Mouse (Mus musculus) urinary bladder, adult 18-20 months (tissue): ENCODE data around the gene Rsg1.
A peak's percentile ranks its signal among the peaks of the same experiment; 100 is the strongest.

Experiments
- DNase-seq, 2 experiments: peaks; one replicate each; pipeline ENCODE4 v3.0.0; 2022; ENCODE audit warnings: low spot score in 2 of 2, mixed read lengths in 2 of 2

Gene Rsg1

DNA sequence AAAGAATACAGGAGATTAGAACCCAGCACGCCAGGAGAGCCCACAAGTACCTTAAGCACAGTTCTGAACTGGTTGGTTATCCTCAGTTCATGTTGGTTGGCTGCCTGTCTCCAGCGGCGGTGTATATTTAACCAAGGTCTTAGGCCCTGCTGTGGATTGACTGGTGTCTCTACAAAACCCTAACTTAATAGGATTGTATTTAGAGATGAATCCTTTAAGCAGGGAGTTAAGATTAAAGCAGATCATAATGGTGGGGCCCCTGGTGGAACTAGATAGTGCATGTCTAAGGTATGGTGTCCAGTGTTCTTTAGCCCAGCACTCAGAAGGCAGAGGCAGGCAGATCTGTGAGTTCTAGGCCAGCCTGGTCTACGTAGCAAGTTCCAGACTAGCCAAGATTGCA is 2.1 kb upstream of the Rsg1 start:
- DNase-seq, result no peak

DNA sequence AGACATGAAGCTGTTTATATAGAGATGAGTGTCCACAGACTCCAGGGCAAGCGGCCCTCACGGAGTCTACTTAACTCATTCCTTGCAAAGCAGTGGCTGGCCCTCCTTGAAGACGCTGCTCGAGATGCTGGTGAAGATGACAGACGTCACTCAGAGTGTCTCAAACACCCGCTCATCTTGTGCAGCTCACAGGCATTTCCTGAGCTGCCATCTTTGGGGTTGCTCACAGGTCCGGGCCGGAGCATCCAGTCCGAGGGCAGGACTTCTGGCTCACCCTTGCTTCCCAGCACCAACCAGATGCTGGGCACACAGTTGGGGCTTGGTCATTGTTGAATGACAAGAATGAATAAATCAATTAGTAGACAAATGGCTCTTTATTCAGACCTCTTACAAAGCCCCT is 864 bp upstream of the Rsg1 start:
- DNase-seq, result no peak

DNA sequence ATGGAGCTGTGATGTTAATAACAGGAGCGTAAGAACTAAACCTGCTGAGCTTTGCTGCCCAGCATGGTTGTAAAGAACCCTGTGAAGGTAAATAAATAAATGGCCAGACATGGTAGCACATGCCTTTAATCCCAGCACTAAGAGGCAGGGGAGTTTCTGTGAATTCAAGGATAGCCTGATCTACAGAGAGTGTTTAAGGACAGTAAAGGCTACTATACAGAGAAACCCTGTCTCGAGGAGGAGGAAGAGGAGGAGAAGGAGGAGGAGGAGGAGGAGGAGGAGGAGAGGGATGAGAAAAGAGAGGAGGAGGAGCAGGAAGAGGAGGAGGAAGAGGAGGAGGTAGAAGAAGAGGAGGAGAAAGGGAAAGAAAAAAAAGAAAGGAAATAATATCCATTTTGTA is 414 bp upstream of the Rsg1 start:
- DNase-seq, result no peak

DNA sequence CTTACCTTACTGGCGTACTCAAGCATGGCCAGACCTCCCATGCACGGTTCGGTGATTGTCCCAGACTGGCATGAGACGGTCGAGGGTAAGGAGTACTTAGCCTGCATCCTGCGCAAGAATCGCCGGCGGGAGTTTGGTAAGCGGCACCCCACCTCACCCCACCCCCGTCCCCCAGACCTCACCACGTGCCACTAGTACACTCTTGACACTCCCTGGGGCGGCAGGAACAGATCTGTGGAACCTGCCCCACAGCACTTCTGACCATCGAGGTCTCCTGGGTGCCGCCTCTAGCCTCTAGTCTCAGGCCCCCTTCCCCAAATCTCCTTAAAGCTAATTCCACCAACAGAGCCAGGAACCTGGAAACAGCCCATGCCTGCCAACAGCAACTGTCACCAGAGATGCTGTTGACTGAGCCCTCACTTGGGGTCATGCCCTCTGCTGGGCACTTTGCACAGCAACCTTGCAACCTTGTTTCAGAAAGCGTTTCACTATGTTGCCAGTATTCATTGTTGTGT is 638 bp downstream of the Rsg1 start:
- DNase-seq, result no peak

DNA sequence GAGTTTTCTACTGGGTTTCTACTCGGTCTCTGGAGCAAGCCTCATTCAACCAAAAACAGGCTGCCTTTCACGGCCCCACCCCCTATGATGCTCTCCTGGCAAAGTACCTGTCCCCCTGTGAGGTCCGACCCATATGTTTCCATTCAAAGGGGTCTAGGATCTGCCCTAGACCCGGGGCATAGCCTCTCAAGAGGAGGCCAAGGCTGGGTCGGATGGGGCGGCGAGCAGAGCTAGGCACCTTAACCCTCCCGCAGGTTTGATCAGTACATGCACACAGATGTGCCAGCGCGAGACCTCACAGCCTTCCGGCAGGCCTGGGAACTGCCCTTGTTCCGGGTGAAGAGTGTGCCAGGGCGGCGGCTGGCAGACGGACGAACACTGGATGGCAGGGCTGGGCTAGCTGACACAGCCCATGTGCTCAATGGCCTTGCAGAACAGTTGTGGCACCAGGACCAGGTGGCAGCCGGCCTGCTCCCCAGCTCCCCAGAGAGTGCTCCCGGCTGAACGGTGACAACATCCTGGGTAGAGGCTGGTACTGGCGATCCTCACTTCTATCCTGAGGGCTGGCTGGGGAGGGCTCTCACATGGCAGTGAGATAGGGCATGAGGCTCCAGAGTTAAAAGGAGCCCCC is 5.9 kb downstream of the Rsg1 start:
- no peak for DNase-seq

DNA sequence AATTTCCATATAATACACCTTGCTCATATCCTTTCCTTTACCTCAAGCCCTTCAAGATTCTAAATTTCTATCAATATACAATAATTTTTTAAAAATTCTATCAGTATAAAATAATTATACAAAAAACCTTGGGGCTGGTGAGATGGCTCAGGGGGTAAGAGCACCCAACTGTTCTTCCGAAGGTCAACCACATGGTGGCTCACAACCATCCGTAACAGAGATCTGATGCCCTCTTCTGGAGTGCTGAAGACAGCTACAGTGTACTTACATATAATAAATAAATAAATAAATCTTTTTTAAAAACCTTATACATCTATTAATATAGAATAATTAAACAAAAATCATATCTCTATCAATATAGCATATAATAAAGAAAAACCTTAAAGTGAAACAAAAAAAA is 8.1 kb downstream of the Rsg1 start:
- DNase-seq, result no peak

DNA sequence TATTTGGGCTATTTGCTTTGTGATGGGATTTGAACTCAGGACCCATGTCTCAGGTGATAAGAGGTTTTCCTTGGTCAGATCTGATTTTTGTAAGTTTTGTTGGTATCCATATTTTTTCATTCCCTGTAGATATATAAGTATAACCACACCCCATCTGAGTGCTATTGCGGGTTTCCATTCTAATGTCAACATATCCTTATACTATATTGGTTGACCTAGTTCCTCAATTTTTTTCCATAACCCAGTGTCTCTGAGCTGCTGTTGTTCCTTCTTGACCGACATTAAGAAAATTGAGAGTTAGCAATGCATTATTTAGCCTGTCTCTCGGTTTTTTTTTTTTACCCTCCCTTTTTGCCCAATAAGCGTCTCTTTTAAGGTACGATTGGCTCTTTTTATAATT is 9.0 kb downstream of the Rsg1 start:
- no peak for DNase-seq

DNA sequence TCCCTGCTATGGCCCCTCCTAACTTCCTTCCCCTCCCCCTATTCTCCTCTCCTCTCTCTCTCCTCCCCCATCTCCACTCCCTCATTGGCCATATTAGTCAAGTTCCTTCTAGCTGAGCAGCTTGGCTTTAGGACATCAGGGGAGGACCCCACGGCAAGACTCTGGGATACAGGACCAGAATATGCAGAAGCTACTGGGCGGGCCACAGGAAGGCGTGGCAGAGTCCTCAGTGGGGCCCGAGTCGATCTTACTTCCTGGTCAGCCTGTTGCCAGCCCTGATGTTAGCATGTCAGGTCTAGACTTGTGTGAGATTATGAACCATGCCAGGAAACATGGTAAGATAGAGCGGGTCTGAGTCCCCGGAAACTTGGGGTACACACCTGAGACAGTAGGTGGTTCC is 14.9 kb downstream of the Rsg1 start:
- DNase-seq, result no peak

DNA sequence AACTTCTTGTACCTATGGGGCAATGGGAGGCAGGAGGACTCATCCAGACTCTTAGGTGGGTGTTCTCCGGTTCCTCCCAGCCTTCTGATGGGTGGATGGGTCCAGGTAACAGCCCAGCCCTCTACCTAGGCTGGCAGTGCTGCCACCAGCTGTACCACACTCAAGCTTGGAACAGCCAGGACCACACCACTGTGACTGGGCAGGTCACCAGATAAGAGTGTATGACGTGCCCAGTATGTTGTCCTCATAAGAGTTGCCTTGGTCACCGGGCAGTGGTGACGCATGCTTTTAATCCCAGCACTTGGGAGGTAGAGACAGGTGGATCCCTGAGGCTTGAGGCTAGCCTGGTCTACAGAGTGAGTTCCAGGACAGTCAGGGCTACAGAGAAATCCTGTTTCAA is 19.4 kb downstream of the Rsg1 start:
- DNase-seq, result no peak

DNA sequence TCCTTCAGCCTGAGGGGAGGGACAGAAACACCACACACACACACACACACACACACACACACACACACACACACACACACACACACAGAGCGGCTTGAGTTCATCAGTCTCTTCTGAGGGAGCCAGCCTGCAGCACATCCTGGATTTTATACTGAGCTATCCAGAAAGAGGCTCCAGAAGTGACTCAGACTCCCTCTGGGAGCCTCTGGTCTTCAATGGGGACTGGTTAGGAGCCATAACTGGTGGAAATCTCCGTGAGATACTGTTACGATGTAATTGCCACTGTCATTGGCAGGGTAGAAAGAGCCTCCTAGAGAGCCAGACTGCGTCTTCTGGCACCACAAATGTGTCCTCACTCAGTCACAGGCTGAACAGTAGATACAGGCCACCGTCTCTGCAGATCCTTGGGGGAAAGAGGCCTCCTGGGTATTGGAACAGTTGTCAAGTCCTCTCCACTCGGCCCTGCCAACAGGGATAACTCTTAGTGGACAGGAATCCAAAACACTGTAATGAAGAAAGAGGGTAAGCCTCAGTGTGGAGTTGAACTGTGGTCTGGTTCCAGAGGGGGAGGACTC is 21.9 kb downstream of the Rsg1 start:
- no peak for DNase-seq

DNA sequence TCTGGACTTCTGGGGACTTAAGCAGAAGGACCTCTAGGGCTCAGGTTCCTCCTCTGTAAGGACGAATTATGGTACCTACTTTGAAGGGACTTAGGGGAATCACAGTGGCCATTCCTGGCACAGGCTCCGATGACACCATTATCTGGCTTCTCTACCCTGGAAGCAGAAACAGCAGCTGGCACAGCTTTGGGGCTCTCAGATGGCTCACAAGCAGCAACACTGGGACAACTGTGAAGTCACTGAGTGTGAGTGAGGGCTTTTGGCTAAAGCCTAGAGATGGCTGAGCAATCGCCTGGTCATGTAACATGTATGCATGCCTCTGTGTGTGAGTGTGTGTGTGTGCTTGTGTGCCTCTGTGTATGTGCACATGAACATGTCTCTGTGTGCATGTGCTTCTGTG is 23.1 kb downstream of the Rsg1 start:
- DNase-seq, result no peak

DNA sequence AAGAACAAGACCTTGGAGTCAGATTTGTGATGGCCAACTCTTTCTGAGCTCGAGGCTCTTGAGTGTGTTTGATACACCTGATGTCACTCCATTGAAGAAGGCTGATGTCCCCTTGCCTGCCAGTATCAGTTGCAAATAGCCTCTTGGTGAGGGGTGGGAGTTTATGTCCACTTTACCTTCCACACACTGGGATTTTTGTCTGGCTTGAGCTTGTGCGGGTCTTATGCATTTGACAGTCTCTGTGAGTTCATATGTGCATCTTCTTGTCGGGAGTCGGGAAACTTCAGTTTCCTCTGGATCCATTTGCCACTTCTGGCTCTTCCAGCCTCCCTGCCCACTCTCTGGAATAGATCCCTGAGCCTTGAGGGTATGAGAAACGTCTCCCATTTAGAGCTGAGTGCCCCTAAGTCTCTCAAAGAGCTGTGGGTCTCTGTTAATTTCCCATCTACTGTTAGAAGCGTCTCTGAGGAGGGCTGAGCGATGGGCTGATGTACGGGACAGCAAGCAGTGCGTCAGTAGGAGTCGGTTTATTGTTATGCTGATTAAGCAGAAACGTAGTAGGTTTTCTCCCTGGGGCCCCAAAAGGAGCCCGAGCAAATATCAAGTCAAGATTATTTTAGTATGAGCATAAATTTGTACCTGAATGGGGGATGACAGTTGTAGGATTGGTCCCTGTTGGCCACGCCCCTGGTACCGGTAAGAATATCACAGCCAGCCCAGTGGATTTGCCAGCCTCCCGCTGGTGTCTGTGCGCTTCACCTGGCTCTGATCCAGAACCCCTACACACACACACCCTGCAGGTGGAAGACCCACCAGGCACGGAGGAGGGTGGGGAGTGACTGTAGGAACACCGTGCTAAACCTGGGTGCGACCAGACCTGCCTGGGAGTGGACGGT is 25.0 kb downstream of the Rsg1 start:
- no peak for DNase-seq

DNA sequence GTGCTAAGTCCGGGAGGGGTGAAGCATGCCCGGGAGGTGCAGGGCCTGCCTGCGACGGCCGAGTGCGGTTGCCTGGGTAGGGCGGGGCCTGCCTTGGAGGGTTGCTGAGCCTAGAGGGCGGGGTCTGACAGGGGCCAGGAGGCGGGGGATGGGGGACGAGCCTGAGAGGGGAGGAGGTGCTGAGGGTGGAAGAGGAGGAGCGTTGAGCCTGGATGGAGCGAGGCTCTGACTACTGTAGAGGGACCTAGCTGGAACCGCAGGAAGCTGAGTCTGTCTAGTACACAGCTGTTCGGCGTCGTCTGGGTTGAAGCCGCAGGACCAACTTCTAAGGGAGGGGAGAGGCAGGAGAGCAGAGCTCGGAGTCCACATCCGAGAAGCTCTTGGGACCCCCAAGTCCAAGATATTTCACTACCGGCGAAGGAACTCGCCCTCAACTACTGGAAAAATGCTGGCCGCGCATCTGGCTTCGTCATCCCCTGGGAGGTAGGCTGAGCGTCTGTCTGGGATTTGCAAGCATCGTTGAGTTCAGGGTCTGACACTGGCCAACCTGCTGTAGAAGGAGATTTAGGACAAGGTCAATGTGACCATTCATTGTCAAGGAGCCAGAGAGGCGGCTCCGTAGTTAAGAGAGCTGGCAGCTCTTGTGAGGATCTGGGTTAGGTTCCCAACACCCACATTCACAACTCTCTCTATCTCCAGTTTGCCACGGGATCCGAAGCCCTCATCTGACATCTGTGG is 25.8 kb downstream of the Rsg1 start, which contains the start of gene Arhgef19:
Gene Arhgef19 (plus strand): TSS at position 112 of the 738 bp plus-strand sequence.
- DNase-seq, result peak; percentile 87 to 94

DNA sequence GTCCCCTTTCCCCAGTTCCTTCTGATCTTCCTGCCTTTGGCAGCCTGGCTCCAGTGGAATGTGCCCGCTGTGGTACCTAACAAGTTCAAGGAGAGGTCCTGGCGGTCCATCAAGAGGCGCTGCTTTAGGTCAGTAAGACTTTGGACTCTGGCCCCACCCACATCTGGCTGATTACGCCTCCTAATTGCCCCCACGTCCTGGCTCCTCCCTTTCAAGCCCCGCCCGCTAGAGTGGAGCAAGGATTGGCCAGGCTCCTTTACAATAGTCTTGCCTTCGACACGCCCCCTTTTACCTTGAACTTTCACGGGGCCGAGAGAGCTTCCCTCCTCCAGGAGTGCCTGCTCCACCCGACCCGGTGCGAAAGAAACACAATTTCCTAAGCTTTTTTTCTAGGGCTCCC is 26.9 kb downstream of the Rsg1 start:
- peak in 1 of 2 experiments; percentile 53 for DNase-seq

DNA sequence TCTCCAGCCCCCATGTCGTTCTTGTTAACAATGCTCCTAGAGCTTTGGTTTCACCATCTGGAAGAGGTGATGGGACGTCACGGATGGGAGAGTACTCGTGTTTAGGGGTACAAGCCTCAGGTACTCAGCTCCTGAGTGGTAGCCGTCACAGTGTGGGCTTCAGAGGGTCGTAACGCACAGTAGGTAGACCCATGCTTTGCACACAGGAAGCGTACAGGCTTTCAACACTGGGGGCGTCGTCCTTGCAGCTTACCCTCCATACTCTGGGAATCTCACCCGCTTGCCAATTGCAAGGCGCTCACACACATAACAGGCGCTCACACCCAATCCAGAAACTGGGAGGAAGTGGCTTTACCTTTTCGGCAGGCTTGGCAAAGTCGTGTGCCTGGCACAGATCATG is 28.1 kb downstream of the Rsg1 start:
- no peak for DNase-seq

DNA sequence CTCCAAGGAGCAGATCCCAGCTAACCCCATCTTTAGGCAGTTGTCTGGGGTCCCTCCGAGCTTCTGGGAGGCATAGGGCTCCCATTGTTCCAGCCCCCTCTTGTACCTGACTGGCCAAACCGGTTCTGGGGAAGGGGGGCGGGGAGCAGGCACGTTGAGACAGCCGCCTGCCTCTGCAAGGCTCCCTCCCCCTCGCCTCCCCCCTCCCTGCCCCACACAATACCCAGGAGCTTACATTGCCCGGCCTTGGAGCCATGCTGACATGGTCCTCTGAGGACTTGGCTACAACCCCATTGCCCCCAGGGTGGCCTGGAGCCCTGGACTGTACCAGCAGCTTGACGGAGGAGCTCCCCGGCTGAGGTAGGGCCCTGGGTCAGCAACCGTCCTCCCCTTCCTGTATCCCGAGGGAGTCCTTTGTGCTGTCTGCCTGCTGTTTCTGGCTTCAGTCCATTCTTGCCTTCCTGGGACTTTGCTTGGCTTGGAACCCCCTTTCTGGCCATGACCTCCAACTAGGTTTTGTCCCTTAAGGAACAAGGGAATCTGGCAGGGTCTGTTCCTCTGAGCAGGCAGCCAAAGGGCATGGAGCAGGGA is 29.0 kb downstream of the Rsg1 start:
- peak; percentile 62 to 66 for DNase-seq

DNA sequence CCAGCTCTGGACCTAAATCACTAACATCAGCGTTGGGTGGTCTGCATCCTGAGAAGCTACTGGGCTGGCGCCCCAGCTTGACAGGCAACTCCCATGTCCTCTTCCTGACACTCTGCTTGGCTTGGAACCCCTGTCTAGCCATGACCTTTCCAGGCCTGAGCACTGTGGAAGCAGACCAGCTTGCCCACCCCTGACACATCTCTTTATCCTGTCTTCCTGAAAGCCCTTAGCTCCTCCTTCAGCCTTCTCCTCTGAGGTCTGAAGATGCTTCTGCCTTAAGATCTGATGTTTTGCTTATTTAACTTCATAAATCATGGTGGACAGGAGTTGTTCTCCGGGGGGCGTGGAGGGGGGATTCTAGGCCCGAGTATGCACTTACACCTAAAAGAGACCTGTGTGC is 29.9 kb downstream of the Rsg1 start:
- no peak for DNase-seq

DNA sequence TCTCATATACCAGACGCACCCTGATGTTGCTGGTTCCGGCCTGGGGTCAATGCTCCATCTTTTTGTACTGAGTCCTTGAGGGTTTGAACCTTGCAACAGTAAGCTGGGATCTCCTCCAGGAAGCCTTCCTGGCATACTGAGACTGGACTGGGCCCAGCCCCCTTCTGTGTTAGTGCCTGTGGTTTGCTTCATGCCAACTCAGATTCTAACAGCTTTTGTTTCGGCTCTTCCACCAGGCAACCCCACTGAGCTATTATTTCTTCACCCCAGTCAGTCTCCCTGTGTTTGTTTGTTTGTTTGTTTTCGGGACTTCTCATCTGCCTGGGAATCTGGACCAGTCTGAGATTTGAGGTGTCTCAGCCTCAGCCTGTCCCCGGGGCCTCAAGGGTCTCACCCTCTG is 30.6 kb downstream of the Rsg1 start:
- no peak for DNase-seq

DNA sequence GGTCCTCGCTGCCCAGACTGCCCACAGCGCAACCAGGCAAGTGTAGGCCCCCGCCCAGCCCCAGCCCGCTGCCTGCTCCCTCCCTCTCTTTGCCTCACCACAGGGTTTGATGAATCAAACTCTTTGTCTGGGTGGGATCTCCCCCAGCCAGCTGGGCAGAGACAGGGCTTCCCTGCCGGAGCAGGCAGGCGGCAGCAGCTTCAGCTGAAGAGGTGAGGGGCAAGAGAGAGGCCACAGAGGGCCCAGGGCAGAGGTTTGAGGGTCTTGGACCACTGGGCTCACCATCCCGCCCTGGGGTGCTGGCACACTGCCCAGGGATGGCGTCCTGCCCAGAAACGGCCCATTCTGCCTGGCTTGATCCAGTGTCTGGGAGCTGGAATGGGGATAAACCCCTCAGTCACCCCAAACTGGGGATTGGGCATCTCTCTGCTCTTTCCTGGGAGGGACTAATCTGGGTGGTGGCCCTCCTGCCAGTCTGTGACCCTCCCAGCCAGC is 31.2 kb downstream of the Rsg1 start:
- DNase-seq, result no peak

DNA sequence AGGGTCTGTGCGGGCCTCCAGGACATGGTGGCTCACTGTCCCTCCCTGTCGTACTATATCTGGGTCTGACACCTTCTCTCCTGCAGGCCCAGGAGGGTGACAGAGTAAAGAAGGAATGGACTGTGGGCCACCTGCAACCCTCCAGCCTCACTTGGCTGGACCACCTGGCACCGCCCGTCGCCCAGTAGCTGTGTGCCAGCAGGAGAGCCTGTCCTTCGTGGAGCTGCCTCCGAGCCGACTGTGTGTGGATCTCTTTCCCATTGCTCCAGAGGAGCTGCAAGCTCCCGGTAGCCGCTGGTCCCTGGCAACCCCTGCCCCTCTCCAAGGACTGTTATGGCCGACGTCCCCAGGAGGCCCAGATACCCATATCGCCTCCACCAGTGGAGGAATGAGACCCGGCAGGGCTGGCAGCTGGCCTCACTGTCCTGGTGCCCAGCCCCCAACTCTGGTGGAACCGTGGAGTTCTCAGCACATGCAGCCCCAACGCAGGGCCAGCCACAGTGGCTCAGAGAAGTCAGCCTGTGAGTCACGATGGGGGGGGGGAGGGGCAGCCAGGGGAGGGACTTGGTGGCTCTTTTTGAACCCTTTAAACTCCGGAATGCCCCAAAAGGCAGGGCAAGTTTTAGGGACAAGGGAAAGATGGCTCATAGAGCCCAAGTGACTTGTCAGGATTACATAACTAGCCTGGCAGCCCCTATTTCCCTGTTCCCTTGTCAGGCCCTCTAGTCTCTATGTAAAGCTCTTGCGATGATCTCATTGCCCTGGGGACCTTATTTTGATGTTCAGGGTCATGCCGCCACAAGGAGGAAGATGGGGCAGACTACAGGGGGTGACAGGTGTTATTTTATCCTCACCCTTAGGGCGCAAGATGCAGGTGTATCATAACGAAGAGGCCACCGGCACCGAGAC is 32.6 kb downstream of the Rsg1 start:
- no peak for DNase-seq

DNA sequence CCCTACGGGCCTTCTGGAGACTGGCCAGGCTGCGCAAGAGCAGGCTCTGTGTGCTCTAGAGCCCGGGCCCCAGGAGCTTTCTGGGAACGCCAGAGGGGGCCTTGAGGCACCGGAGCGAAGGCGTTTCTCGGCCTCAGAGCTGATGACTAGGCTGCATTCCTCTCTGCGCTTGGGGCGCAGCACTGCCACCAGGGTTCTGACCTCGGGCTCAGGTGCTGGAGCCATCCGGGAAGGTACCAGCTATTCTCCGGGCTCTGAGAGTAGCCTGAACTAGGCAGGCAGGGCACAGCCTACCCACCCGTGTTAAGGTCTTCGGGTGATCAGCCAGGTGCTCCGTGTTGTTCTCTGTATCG is 33.2 kb downstream of the Rsg1 start:
- no peak for DNase-seq
